Mouse (Mus musculus) embryonic facial prominence, embryonic 15.5 days (tissue): ENCODE results near the gene Mvd. TPM values are rescaled to one million over a fixed set of nuclear protein-coding genes. Genes with fewer than 3 reads are reported as not detected.

Source experiments
- ATAC-seq: fragments of 200-750 bp; cut with Nextera tagmentation; 2 replicates; pipeline ENCODE4 v1.8.0; 2017; ENCODE audit warnings: low read depth, moderate TSS enrichment; ENCODE audit not compliant: insufficient number of reproducible peaks, low FRiP score, low TSS enrichment
- H3K27ac ChIP-seq: fragments of 300-500 bp; sonication (generic); replicated peaks from 2 replicates; pipeline ENCODE4 v1.5.1; 2015; ENCODE audit warnings: mild to moderate bottlenecking, inconsistent platforms
- H3K27me3 ChIP-seq: fragments of 300-500 bp; sonication (generic); 2 replicates; pipeline ENCODE4 v1.6.1; 2015; ENCODE audit warnings: inconsistent platforms
- H3K36me3 ChIP-seq: fragments of 300-500 bp; sonication (generic); 2 replicates; pipeline ENCODE4 v1.6.1; 2015; ENCODE audit warnings: mild to moderate bottlenecking, inconsistent platforms
- H3K4me1 ChIP-seq: fragments of 300-500 bp; sonication (generic); 2 replicates; pipeline ENCODE4 v1.6.1; 2015; ENCODE audit warnings: inconsistent platforms
- H3K4me2 ChIP-seq: fragments of 300-500 bp; sonication (generic); replicated peaks from 2 replicates; pipeline ENCODE4 v1.6.1; 2015; ENCODE audit warnings: mild to moderate bottlenecking, inconsistent platforms
- H3K4me3 ChIP-seq: fragments of 300-500 bp; sonication (generic); replicated peaks from 2 replicates; pipeline ENCODE4 v1.5.1; 2015; ENCODE audit warnings: mild to moderate bottlenecking, inconsistent platforms
- H3K9ac ChIP-seq: fragments of 300-500 bp; sonication (generic); 2 replicates; pipeline ENCODE4 v1.6.1; 2015; ENCODE audit warnings: inconsistent platforms
- H3K9me3 ChIP-seq: fragments of 300-500 bp; sonication (generic); replicated peaks from 2 replicates; pipeline ENCODE4 v1.6.1; 2016; ENCODE audit warnings: inconsistent platforms
- WGBS: fragments of 180-500 bp; shearing (Covaris S2); methylation state at CpG from one replicate; pipeline ENCODE4 v1.1.7; 2015; 5-methylcytosine and 5-hydroxymethylcytosine counted together
- polyA plus RNA-seq: library from polyadenylated mRNA; unstranded; fragments of >200 nt; fragmentation: Nextera tagmentation; extraction: Ambion mirVana; gene quantifications from 2 replicates; pipeline ENCODE4 v1.2.1, GENCODE M21; 2015

The Mvd gene
- polyA plus RNA-seq, 1 experiment from 2014 or later, result 33.8 TPM

DNA sequence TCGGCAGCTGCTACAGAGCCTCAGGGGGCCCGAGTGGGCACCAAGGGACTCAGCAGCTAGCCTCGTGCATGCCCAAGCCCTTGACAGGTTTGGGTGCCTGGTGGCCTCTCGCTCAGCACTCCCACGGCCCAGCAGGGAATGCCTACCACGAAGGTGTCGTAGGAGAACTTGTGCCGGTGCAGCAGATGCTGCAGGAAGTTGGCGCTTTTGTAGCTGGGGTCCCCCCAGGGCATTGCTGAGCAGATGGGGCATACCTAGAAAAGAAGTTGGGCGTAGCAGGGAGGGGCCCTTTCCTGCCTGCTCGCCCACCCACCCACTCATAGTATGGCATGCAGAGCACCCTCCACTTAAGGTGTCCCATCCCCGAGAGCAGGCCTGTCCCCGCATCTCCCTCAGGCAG is 24.6 kb upstream of the Mvd start:
- no peaks in the 10 kb centered on the region for H3K9me3 ChIP-seq
- H3K9ac ChIP-seq, result no peak overlapping the region
- H3K36me3 ChIP-seq, result peaks cover 46% of the 10 kb centered on the region
- H3K27me3 ChIP-seq, result peaks cover 4% of the 10 kb centered on the region; the same call in 1 of the 2 replicates
- no peak for ATAC-seq
- no peak overlapping the region for H3K27ac ChIP-seq
- no peak overlapping the region for H3K4me2 ChIP-seq
- no peak overlapping the region for H3K4me3 ChIP-seq
- no peaks in the 10 kb centered on the region for H3K4me1 ChIP-seq
- WGBS, result 79% methylated on average over 13 of the region's 13 CpGs

DNA sequence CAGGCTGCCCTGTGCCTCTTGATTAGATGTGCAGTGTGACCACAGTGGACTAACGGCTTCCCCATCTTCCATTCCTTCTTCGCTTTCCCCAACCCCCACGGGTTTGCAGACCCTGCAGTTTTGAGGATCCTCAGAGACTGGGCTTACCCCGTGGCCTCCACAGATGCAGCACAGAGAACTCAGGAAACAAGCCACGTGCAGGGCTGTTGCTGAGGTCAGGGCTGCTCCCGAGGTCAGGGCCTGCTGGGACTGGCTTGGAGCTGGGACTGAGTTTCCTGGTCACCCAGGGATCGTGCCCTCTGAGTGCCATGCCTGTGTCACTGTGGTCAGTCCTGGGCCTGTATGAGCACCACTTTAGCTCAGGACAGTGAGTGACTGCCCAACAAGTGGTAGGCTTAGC is 21.8 kb upstream of the Mvd start:
- WGBS, result 60% methylated on average over 7 of the region's 7 CpGs
- no peak for ATAC-seq

DNA sequence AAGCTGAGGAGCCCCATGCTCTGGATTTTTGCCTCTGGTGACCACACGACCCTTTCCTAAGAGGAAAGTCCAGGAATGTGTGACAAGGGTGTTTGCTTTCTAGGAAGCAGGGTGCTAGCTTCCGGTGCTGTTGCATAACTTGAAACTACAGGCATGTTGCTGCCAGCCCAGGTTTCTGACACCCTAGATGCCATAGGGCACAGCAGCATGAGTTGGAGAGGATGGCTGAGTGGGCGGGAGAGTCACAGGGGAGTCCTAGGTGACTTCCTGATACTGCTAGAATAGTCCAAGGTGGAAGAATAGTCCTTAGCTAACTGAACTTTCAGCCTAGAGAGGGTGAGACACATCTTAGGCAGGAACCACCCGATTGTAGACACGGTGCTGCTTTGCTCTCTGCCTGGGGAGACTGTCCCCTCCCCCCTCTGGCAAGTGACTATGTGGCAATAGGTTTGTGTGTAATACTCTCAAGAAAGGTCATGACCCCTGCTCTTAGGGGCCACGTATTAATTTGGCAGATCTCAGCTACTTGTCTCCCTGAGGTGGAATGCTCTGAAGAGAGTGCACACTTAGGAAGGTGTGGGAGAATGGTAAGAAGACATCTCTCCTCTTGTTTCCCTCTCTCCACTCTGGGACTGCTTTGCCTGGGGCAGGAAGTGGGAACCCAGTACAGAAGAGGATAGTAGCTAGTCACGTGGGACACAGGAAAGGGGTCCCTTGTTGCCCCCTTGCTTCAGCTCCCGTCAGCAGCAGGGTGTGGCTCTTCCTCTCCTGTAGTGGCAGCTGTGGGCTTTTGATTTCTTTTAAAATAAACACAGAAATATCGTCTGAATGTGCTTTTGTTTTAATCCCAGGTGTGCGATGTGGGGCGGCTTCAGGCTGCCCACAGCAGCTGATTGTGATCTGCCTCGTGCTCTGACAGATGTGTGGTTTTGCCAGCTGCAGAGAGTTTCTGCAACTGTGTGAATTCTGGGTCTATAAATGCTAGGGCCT is 20.7 kb upstream of the Mvd start:
- 37% methylated on average over 12 of the region's 12 CpGs for whole genome bisulfite sequencing
- ATAC-seq, result no peak
- no peak overlapping the region for H3K4me3 ChIP-seq
- H3K27me3 ChIP-seq, result peaks cover 39% of the 10 kb centered on the region
- H3K4me1 ChIP-seq, result peaks cover 22% of the 10 kb centered on the region
- H3K4me2 ChIP-seq, result no peak overlapping the region
- H3K27ac ChIP-seq, result no peak overlapping the region
- no peaks in the 10 kb centered on the region for H3K9me3 ChIP-seq
- H3K36me3 ChIP-seq, result peaks cover 32% of the 10 kb centered on the region
- H3K9ac ChIP-seq, result no peak overlapping the region

More for the DNA sequence above, 21.8 kb upstream of the Mvd start:
- H3K27ac ChIP-seq, result no peak overlapping the region
- peaks cover 19% of the 10 kb centered on the region for H3K4me1 ChIP-seq
- H3K9ac ChIP-seq, result no peak overlapping the region
- no peaks in the 10 kb centered on the region for H3K9me3 ChIP-seq
- H3K4me2 ChIP-seq, result no peak overlapping the region
- peaks cover 35% of the 10 kb centered on the region for H3K36me3 ChIP-seq
- no peak overlapping the region for H3K4me3 ChIP-seq
- peaks cover 30% of the 10 kb centered on the region for H3K27me3 ChIP-seq

DNA sequence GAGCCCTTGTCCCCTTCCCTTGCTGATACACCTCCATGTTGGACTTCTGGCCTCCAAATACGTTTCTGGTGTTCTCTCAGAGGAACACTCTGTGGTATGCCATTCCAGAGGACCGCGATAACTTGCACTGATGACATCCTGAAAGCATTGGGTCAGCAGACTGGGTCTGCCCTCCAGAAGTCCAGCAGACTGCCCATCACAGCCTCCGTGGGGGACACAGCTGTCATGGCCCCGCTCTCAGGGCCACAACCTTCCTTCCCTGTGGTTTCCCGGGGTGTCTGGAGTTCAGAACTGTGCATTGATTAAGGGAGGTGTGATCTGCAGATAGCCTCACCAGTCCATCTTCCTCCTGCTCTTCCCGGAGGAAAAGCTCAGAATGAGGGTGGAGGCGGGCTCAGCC is 19.3 kb upstream of the Mvd start:
- H3K4me3 ChIP-seq, result no peak overlapping the region

DNA sequence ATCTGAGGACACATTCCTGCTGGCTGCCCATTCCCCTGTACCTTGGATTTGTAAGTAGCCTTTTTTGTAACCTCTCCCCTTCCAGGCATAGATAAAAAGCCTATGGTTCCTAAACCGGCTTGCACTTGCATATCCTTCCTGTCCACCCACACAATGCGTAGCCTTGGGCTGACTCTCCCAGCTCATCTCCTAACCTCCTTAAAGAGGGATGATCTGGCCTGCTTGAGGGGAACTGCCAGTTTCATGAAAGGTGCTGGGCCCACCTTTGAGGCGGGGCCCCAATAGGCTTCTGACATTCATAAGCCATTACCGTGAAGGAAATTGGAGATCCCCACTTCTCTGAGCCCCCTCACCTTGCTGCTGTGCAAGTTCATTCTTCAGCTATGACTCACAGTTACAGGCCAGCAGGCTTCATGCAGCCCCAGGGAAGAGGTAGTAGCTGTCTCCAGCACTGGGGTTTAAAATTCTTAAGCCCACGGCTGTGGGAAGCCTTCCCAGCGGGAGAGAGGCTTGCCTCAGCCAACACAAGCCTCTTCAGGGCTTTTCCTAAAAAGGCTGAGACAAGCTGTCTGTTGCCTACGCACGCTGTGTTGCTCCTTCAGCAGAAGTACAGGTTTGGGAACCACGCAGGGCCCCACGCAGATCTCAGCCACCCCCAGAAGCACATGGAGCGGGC is 18.4 kb upstream of the Mvd start:
- Histone ChIP-seq H3K36me3 (peaks cover 12% of the 10 kb centered on the region), H3K4me2 (no peak overlapping the region), H3K4me3 (no peak overlapping the region), H3K9me3 (no peaks in the 10 kb centered on the region), H3K9ac (no peak overlapping the region), H3K27ac (no peak overlapping the region), H3K27me3 (peaks cover 47% of the 10 kb centered on the region), H3K4me1 (peaks cover 22% of the 10 kb centered on the region)
- ATAC-seq, result no peak
- WGBS, result 44% methylated on average over 11 of the region's 11 CpGs

More for the DNA sequence above, 19.3 kb upstream of the Mvd start:
- WGBS, result 70% methylated on average over 8 of the region's 8 CpGs
- no peaks in the 10 kb centered on the region for H3K9me3 ChIP-seq
- H3K27me3 ChIP-seq, result peaks cover 47% of the 10 kb centered on the region
- peaks cover 22% of the 10 kb centered on the region for H3K4me1 ChIP-seq
- peaks cover 21% of the 10 kb centered on the region for H3K36me3 ChIP-seq
- H3K9ac ChIP-seq, result no peak overlapping the region
- no peak overlapping the region for H3K4me2 ChIP-seq
- no peak for ATAC-seq
- no peak overlapping the region for H3K27ac ChIP-seq

DNA sequence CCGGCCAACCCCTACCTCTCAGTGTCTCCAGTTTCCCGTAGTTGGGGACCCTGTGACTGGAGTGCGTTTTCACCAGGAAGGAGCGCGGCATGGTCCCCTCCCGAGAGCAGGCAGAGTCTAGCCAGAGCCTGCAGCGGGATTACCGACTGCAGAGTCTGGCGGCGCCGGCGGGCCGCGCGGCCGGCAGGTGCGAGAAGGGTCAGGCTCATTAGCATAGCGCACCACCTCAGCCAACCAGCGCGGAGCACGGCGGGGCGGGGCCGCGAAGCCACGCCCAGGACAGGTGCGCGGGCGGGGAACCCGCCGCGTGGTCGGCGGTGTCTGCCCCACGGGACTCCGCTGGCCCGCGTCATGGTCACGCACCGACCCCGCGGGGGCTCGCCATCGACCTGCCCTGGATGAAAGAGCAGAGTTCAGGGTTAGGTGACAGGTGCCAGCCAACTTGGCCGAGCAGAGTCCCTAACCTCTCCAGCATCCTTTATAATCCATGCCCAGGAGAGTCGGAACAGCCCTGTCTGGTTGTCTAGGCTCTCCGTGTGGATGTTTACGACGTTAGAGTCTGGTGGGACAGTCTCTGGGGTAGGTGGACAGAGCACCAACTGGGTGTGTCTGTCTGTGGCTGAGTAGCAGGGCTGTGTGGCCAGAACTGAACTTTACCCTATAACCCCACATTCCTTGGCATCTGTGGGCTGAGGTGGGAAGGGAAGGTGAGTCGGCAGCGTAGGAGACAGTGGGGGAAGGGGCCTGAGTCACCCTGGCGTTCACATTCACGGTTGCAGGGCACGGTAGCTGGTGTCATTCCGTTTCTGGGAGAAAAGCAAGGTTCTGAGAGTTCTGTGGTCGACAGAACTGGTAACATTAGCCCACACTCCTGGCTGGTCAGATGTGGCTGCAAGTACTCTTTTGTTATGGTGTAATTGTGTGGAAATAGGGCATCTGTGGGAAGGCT is 17.6 kb upstream of the Mvd start, which contains the start of gene Snai3:
TSS of gene Snai3 (minus strand) at position 210 of the 949 bp plus-strand sequence.
- H3K4me2 ChIP-seq, result peak within 1 kb of the TSS; percentile 56
- no peak within 1 kb of the TSS for H3K27ac ChIP-seq
- WGBS, result 1% methylated on average over 56 of the region's 56 CpGs
- peak within 1 kb of the TSS; percentile 35 for H3K4me3 ChIP-seq
- no peak within 1 kb of the TSS for H3K9ac ChIP-seq
- no peaks in the 10 kb centered on the region for H3K9me3 ChIP-seq
- peaks cover 9% of the 10 kb centered on the region; the same call in 1 of the 2 replicates for H3K36me3 ChIP-seq
- peaks cover 22% of the 10 kb centered on the region for H3K4me1 ChIP-seq
- H3K27me3 ChIP-seq, result peaks cover 47% of the 10 kb centered on the region
- ATAC-seq, result peak; percentile 54

DNA sequence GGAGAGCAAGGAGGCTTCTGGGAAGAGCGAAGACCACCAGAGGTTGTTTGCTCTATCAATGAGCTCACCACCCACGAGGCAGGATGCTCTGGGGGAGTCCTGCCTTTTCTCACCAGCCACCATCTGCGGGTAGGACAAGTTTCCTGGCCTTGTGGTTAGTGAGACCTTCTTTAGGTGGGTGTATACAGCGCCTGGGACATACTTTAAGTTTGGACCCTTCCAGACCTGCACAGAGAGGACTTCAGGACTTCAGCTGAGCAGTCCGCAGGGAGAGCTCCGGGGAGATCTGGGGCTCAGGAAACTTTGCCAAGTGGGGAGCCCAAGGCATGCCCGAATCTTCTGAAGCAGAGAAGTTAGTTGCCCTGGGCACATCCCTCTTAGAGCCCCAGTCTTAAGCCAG is 16.8 kb upstream of the Mvd start:
- Histone ChIP-seq H3K9ac (no peak overlapping the region), H3K4me3 (peak overlapping the region; percentile 35), H3K36me3 (0 out of 2 replicates have a peak, but pooled peaks cover under 1% of the 10 kb centered on the region), H3K4me1 (peaks cover 22% of the 10 kb centered on the region), H3K4me2 (peak overlapping the region; percentile 56), H3K27ac (no peak overlapping the region), H3K9me3 (no peaks in the 10 kb centered on the region), H3K27me3 (peaks cover 47% of the 10 kb centered on the region)
- ATAC-seq, result no peak
- 23% methylated on average over 7 of the region's 7 CpGs for WGBS

DNA sequence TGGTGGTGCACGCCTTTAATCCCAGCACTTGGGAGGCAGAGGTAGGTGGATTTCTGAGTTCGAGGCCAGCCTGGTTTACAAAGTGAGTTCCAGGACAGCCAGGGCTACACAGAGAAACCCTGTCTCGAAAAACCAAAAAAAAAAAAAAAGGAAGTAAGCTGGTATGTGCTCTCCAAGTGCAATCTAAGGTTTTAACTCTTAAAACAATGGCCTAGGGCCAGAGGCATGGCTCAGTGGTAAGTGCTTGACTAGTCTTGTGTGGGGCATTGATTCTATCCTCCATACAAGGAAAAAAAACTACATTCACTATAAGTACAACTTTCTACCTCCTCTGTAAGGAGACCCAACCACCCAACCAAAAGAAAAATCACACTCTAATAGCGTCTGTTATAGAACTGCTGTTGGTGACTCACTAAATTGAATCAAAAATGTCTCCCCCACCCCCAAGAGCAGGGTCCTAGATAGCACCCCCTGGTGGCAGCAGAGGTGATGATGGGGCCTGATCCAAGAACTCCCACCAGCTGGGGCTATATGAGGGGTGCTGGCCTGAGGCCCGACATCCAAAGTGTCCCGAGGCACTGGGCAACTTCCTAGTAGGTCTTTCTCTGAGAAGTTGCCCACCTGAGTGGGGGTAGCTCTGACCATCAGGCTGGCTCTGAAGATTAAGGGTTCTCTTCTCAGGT is 16.1 kb upstream of the Mvd start:
- 48% methylated on average over 6 of the region's 6 CpGs for WGBS
- Histone ChIP-seq H3K27me3 (peaks cover 47% of the 10 kb centered on the region), H3K36me3 (no peaks in the 10 kb centered on the region), H3K9me3 (no peaks in the 10 kb centered on the region), H3K27ac (no peak overlapping the region), H3K4me2 (no peak overlapping the region), H3K9ac (no peak overlapping the region), H3K4me3 (no peak overlapping the region), H3K4me1 (peaks cover 22% of the 10 kb centered on the region)
- no peak for ATAC-seq

DNA sequence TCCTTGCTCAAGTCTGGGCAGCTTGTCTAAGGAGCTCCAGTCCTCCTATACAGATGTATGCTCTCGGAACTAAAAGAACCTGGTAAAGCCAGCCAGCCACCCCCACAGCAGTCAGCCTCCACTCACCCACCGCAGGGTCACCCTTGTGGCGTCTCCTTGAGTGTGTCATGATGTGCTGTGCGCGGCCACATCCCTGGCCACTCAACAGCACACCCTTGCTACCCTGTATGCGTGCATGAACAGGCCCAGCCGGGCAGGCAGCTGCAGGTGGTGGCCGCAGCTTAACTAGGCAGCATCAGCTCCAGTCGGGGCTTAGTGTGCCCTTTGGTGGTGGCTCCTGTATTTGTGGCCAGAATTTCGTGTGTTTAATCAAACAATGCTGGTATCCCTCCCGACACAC is 13.9 kb upstream of the Mvd start:
- H3K4me2 ChIP-seq, result no peak overlapping the region
- 68% methylated on average over 11 of the region's 11 CpGs for WGBS
- H3K4me3 ChIP-seq, result no peak overlapping the region
- no peaks in the 10 kb centered on the region for H3K36me3 ChIP-seq
- no peaks in the 10 kb centered on the region for H3K9me3 ChIP-seq
- H3K27ac ChIP-seq, result no peak overlapping the region
- ATAC-seq, result no peak
- H3K27me3 ChIP-seq, result peaks cover 36% of the 10 kb centered on the region
- H3K9ac ChIP-seq, result no peak overlapping the region
- peaks cover 22% of the 10 kb centered on the region for H3K4me1 ChIP-seq

DNA sequence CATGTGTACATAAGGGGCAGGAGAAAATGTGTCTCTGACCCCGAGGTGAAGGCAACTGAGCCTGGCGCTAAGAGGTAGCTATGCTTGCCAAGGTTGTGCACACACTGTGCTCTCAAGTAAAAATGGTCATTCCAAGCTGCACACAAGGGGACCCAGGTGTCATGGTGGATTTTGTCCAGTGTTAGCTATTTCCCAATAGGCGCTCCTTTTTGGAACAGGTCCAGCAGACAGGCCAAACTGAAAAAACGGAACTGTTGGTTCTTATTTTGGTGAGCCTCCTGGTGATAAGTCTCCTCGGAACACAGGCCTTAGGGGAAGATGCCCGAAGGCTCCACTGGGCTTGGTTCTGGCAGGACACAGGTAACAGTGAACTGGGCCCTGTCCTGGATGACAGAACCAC is 11.2 kb upstream of the Mvd start:
- Histone ChIP-seq H3K36me3 (no peaks in the 10 kb centered on the region), H3K4me2 (no peak overlapping the region), H3K4me3 (no peak overlapping the region), H3K27me3 (peaks cover 11% of the 10 kb centered on the region), H3K9ac (no peak overlapping the region), H3K4me1 (no peaks in the 10 kb centered on the region), H3K27ac (no peak overlapping the region), H3K9me3 (no peaks in the 10 kb centered on the region)
- ATAC-seq, result no peak
- 87% methylated on average over 6 of the region's 6 CpGs for WGBS
